Comparison of ENCODE assay signal across 8 mouse cellular contexts in genomic region chr4:66482495-66483291, GRCm38 (mm10).
DNase-seq lines count a peak whose midpoint lies in the region; ATAC-seq lines count a peak whose summit lies in the region.
"Had no signal": no experiment of that assay in that cellular context is flagged by ENCODE, and none has a peak within 500 bp of the region (broad histone marks: within the 10 kb centered on the region; RNA-seq: fewer than 3 reads in every experiment).

No protein-coding gene starts in this region.

- WGBS in embryonic facial prominence, embryonic 14.5 days = 18% methylated on average over 2 of the region's 2 CpGs
- WGBS in heart, embryonic 10.5 days = 48% methylated on average over 2 of the region's 2 CpGs

- no peaks in the 10 kb centered on the region for H3K4me1 ChIP-seq in embryonic facial prominence, embryonic 14.5 days (ENCODE audit: control insufficient read depth, insufficient read depth, low read length)
- H3K4me1 ChIP-seq in heart, embryonic 10.5 days = peaks cover 10% of the 10 kb centered on the region; the same call in 1 of the 2 replicates

- no peaks in the 10 kb centered on the region for H3K27me3 ChIP-seq in embryonic facial prominence, embryonic 14.5 days (replicated peaks; ENCODE audit: control insufficient read depth, insufficient read depth, low read length)
- H3K27me3 ChIP-seq in heart, embryonic 10.5 days (ENCODE audit: insufficient read depth, poor library complexity, severe bottlenecking) = no peaks in the 10 kb centered on the region

- no peak overlapping the region for H3K4me3 ChIP-seq in embryonic facial prominence, embryonic 14.5 days (ENCODE audit: low read depth, low read length)
- no peak overlapping the region for H3K4me3 ChIP-seq in heart, embryonic 10.5 days

- no peaks in the 10 kb centered on the region for H3K36me3 ChIP-seq in embryonic facial prominence, embryonic 14.5 days (ENCODE audit: control insufficient read depth, insufficient read depth, low read length)
- H3K36me3 ChIP-seq in heart, embryonic 10.5 days = no peaks in the 10 kb centered on the region

- DNase-seq in embryonic facial prominence, embryonic 14.5 days (ENCODE audit: low spot score) = peak; percentile 73
- peak; percentile 75 for DNase-seq in heart, embryonic 10.5 days (ENCODE audit: low spot score)
- DNase-seq in kidney, adult 9 months = peak; percentile 11
- peak; percentile 36 to 61 for DNase-seq in left cerebral cortex, postnatal 36 days (ENCODE audit: low spot score in 2 of 2)
- peak; percentile 50 for DNase-seq in ovary, postnatal 10 days (ENCODE audit: low spot score)
- DNase-seq in spleen, postnatal 14 days (ENCODE audit: low spot score in 2 of 2) = no peak

- H3K9me3 ChIP-seq in embryonic facial prominence, embryonic 14.5 days (ENCODE audit: control insufficient read depth, low read length) = no peaks in the 10 kb centered on the region
- H3K9me3 ChIP-seq in heart, embryonic 10.5 days = no peaks in the 10 kb centered on the region

- H3K27ac ChIP-seq in embryonic facial prominence, embryonic 14.5 days (replicated peaks; ENCODE audit: low read depth, low read length) = no peak overlapping the region
- H3K27ac ChIP-seq in heart, embryonic 10.5 days = no peak overlapping the region
- H3K27ac ChIP-seq: liver, embryonic 14.5 days had no signal

- intact Hi-C loops in left cerebral cortex, postnatal 36 days (cut with DNase I) = no loop called here

- no peak overlapping the region for H3K4me2 ChIP-seq in embryonic facial prominence, embryonic 14.5 days (ENCODE audit: low read depth, low read length)

- H3K9ac ChIP-seq in embryonic facial prominence, embryonic 14.5 days (ENCODE audit: low read depth, low read length) = no peak overlapping the region
- H3K9ac ChIP-seq: liver, embryonic 14.5 days had no signal

- peak; percentile 90 for ATAC-seq in cerebellum, adult (ENCODE audit: insufficient number of reproducible peaks, low FRiP score, low TSS enrichment)
- peak; percentile 91 for ATAC-seq in embryonic facial prominence, embryonic 14.5 days (ENCODE audit: low read depth)

Comparison
In these comparisons a context has a peak if more than half of its experiments do, and no peak if none do; other contexts are left out.
1. DNase-seq: peak in embryonic facial prominence, embryonic 14.5 days (single experiment), heart, embryonic 10.5 days (single experiment), kidney, adult 9 months (single experiment), left cerebral cortex, postnatal 36 days (2 of 2) and ovary, postnatal 10 days (single experiment); none in spleen, postnatal 14 days (0 of 2).